Mouse (Mus musculus) G1E (cell line): Measurements from ENCODE around the gene Ttl. TPM values are rescaled to one million over a fixed set of nuclear protein-coding genes. Genes with fewer than 3 reads are reported as not detected.

ENCODE experiments used
- ATAC-seq: 2 replicates; pipeline ENCODE4 v1.8.0; 2016; ENCODE audit warnings: mild to moderate bottlenecking; ENCODE audit not compliant: insufficient number of reproducible peaks, poor library complexity, low FRiP score, severe bottlenecking; ENCODE audit errors: extremely low read depth
- DNase-seq: peaks from one replicate; pipeline ENCODE4 v3.0.0; 2012; ENCODE audit warnings: low spot score
- H3K27me3 ChIP-seq: 2 replicates; pipeline ENCODE4 v1.6.1; 2012; ENCODE audit warnings: mild to moderate bottlenecking, low read length, inconsistent platforms; ENCODE audit not compliant: insufficient read depth
- H3K36me3 ChIP-seq: replicated peaks from 2 replicates; pipeline ENCODE3; 2012; ENCODE audit warnings: mild to moderate bottlenecking, inconsistent platforms
- H3K4me1 ChIP-seq: 2 replicates; pipeline ENCODE4 v1.6.1; 2012; ENCODE audit warnings: low read depth, low read length, inconsistent platforms, mixed read lengths; ENCODE audit not compliant: insufficient read depth
- H3K4me3 ChIP-seq: 2 replicates; pipeline ENCODE4 v1.5.1; 2012; ENCODE audit warnings: low read depth, mild to moderate bottlenecking, inconsistent platforms, low read length, moderate library complexity, mixed read lengths
- H3K9me3 ChIP-seq: replicated peaks from 2 replicates; pipeline ENCODE4 v1.6.1; 2012; ENCODE audit warnings: inconsistent platforms
- CTCF ChIP-seq: IDR thresholded peaks from 2 replicates; pipeline ENCODE4 v1.5.1; 2012; ENCODE audit warnings: low read depth, low read length, inconsistent platforms, mixed read lengths
- GATA1 ChIP-seq: IDR thresholded peaks from 2 replicates; pipeline ENCODE4 v1.6.1; 2012; ENCODE audit warnings: borderline replicate concordance, low read length, inconsistent platforms, mixed read lengths
- GATA2 ChIP-seq: IDR thresholded peaks from 2 replicates; pipeline ENCODE4 v1.6.1; 2012; ENCODE audit warnings: low read depth, low read length, inconsistent platforms, borderline replicate concordance
- POLR2AphosphoS5 ChIP-seq: IDR thresholded peaks from 2 replicates; pipeline ENCODE4 v1.6.1; 2012; ENCODE audit warnings: low read depth, low read length, inconsistent platforms; ENCODE audit not compliant: insufficient replicate concordance
- TAL1 ChIP-seq: conservative IDR thresholded peaks from 2 replicates; pipeline ENCODE4 v1.6.1; 2012; ENCODE audit warnings: low read depth, low read length, inconsistent platforms, mixed read lengths
- polyA plus RNA-seq: library from polyadenylated mRNA; stranded (reverse); fragments of >175 nt; gene quantifications from 2 replicates; pipeline ENCODE4 v1.2.3, GENCODE M21; 2012
- total RNA-seq, 2 experiments: library from RNA; stranded (forward) in 1 of 2; stranded (reverse) in 1 of 2; fragments of 200-1000 nt in 1 of 2; fragments of >200 nt in 1 of 2; fragmentation: Nextera tagmentation in 1 of 2; gene quantifications; 2 replicates each; pipeline ENCODE4 v1.2.3; 2014 to 2017

Gene Ttl
- not detected in 2 replicates for total RNA-seq (2014; fragmentation: Nextera tagmentation)
- 0.11 TPM in 1 of 2 replicates, not detected in the other for total RNA-seq (2017)
- not detected in 2 replicates for polyA plus RNA-seq

DNA sequence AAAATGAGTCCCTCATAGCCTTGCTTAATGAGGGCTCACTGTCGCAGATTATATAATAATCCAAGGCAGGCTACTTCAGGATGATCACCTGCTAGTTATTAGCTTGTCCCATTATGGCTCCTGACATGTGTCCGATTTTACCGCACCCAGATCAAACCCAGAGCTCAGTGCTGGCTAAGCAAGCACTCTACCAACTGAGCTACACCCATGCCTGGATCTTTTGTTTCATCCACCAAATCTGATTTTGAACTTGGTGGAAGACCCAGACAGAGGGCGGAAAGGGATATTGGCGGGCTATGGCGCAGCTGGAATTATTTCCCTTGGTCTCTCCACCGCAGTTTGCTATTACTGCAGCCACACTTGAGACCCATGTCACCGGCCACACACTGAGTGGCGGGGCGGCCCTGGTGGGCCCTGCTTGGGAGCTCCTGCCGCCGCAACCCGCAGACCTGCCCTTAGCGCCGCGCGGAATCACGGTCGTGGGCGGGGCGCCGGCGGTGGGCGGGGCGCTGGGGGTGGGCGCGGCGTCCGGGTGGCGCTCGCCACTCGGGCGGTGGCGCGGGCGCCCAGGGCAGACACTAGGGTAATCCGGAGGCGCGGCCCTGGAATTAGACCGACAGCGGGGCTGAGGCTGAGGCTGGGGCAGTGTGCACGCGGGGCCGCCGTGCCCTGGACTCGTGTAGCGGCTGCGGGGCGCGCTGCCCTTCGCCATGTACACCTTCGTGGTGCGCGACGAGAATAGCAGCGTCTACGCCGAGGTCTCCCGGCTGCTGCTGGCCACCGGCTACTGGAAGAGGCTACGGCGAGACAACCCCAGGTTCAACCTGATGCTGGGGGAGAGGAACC, at the start of gene Ttl:
Gene Ttl, plus strand, starts transcription at position 506 of the 846 bp plus-strand sequence.
- ATAC-seq (no peak), DNase-seq (no peak)
- peaks cover 3% of the 10 kb centered on the region for H3K9me3 ChIP-seq
- no peaks in the 10 kb centered on the region for H3K36me3 ChIP-seq
- peaks cover 11% of the 10 kb centered on the region for H3K27me3 ChIP-seq
- no peak for TF ChIP-seq GATA1
- TF ChIP-seq POLR2AphosphoS5: no peak
- TF ChIP-seq TAL1: no peak
- no peak for TF ChIP-seq GATA2
- no peak for TF ChIP-seq CTCF
- no peaks in the 10 kb centered on the region for H3K4me1 ChIP-seq
- no peak within 1 kb of the TSS; the same call in 1 of the 2 replicates for H3K4me3 ChIP-seq

DNA sequence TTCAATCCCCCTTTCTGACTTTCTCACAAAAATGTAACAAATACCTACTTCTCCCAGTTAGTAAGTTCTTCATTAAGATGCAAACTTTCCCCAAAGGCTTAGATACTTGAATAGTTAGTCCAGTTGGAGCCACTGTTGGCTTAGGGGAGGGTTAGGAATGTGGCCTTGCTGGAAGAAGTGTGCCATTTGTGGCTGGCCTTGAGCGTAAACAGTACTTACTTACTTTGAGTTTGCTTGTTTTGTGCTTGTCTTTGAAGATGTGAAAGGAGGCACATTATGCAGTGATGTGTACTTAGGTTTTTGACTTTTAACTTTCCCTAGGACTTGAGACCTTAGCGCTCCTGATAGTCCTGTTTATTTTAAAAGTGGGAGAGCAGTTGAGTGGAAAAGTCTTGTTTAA, 45.6 kb upstream of the Ttl start:
- H3K27me3 ChIP-seq: peaks cover 5% of the 10 kb centered on the region
- TF ChIP-seq GATA1 (no peak), POLR2AphosphoS5 (no peak), CTCF (no peak), TAL1 (no peak), GATA2 (no peak)
- H3K4me1 ChIP-seq: no peaks in the 10 kb centered on the region

DNA sequence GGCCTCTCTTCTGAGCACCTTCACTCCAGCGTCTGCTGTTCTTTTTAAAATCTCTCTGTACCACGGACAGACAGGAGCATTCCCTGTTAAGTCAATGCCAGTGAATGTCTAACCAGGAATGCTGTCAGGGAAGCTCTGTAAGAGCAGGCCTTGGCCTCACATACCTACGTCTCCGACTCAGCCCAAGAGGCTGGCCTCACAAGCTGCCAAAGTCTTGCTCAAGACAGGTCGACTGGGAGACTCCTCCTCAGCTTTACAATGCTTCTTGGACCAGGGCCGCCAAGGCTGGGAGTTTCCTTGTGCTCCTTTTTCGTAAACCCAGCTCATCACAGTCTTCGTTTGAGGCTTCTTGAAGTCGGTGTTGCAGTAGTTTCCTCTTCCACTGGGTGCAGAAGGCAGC, 40.9 kb upstream of the Ttl start:
- ATAC-seq: no peak
- DNase-seq: no peak
- no peaks in the 10 kb centered on the region for H3K4me1 ChIP-seq
- H3K27me3 ChIP-seq: peaks cover 6% of the 10 kb centered on the region
- H3K9me3 ChIP-seq: no peaks in the 10 kb centered on the region
- no peaks in the 10 kb centered on the region for H3K36me3 ChIP-seq
- H3K4me3 ChIP-seq: no peak overlapping the region
- no peak for TF ChIP-seq CTCF
- TF ChIP-seq GATA2: no peak
- TF ChIP-seq GATA1: no peak
- TF ChIP-seq TAL1: no peak

More for the DNA sequence above, 45.6 kb upstream of the Ttl start:
- Histone ChIP-seq H3K36me3 (no peaks in the 10 kb centered on the region), H3K4me3 (no peak overlapping the region), H3K9me3 (no peaks in the 10 kb centered on the region)
- no peak for ATAC-seq
- DNase-seq: no peak

DNA sequence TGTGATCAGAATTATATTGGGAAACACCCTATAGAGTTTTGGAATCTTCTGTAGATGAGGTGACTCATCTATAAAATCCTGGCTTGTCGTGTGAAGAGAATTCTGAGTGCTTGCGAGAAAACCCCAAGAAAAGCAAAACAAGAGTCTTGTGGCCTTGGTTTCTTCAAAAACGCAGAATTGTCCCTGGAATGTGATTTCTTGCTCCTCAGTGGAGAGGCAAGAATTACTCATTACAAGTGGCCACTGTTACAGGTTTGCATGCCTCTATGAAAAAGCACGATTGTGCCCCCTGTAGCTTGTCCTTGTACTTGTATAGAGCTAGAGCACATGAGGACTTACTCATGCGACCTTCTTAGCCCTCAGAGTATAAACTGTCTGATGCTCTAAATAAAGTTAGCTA, 30.4 kb upstream of the Ttl start:
- ATAC-seq: no peak
- no peak for DNase-seq
- peaks cover 12% of the 10 kb centered on the region for H3K27me3 ChIP-seq
- TF ChIP-seq TAL1 (no peak), POLR2AphosphoS5 (no peak), GATA1 (no peak), CTCF (no peak), GATA2 (no peak)
- no peak overlapping the region for H3K4me3 ChIP-seq
- H3K4me1 ChIP-seq: no peaks in the 10 kb centered on the region
- H3K36me3 ChIP-seq: no peaks in the 10 kb centered on the region
- no peaks in the 10 kb centered on the region for H3K9me3 ChIP-seq

DNA sequence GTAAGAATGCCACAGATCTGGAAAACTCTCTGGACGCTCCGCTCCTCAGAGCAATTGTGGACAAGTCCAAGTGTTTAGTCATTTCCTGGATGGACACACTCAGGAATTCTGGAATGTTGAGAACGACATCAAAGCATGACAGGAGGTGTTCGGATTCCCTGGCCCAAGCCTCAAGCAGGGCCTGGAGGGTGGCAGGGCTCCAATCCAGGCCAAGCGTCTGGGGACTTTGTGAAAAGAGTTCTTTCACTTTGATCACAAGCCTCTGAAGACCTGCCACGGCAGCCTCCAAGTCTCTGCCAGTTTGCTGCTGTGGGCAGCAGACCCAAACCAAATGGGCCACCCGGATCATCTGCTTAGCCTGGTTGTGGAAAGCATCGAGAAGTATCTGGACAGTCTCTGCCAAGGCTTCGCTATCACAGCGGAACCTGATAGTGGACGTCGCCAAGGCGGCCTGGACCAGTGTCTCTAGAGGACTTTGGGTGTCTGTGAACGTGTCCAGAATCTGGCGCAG, 27.3 kb upstream of the Ttl start:
- no peak overlapping the region for H3K4me3 ChIP-seq
- TF ChIP-seq TAL1 (no peak), GATA2 (no peak), POLR2AphosphoS5 (no peak), GATA1 (no peak), CTCF (no peak)
- no peaks in the 10 kb centered on the region for H3K4me1 ChIP-seq
- DNase-seq (no peak), ATAC-seq (no peak)
- H3K27me3 ChIP-seq: peaks cover 6% of the 10 kb centered on the region
- H3K9me3 ChIP-seq: no peaks in the 10 kb centered on the region
- H3K36me3 ChIP-seq: no peaks in the 10 kb centered on the region

DNA sequence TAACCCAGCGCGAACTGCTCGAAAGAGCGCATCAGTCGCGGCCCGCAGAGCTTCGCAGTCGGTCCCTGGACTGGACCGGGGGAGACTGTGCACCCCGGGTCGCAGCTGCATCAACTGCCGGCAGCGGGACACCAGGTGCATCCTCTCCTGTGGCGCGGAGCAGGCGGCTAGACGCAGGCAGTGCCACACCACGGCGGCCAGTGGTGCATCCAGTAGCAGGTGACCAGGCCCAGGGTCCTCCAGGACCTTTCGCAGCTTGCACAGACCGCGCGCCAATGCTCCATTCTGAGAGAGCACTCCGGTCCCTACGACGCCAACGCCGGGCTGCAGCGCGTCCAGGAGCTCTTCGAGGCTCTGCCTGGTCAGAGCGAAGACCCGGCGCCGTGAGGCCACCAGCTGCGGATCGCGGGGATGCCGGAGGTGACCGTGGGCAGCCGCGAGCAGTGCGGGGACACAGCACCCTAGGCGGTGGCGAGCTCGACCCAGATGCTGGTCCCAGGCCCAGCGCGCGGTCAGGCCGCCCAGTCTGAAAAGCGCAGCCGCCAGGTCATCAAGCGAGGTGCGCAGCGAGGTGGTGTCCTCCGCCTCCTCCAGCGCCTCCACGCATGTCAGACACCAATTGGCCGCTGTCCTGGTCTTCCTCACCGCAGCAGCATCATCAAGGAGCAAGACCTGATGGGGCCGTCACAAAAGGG, 26.7 kb upstream of the Ttl start:
- Histone ChIP-seq H3K27me3 (peaks cover 5% of the 10 kb centered on the region; the same call in 1 of the 2 replicates), H3K4me3 (no peak overlapping the region), H3K36me3 (no peaks in the 10 kb centered on the region), H3K4me1 (no peaks in the 10 kb centered on the region), H3K9me3 (no peaks in the 10 kb centered on the region)
- TF ChIP-seq TAL1: no peak
- no peak for TF ChIP-seq CTCF
- no peak for TF ChIP-seq GATA2
- TF ChIP-seq POLR2AphosphoS5: no peak
- no peak for TF ChIP-seq GATA1
- no peak for DNase-seq
- no peak for ATAC-seq
